Mouse (Mus musculus) G1E (cell line): Measurements from ENCODE around the gene Thap8.

ENCODE experiments used
- CTCF ChIP-seq: IDR thresholded peaks from 2 replicates; pipeline ENCODE4 v1.5.1; 2012; ENCODE audit warnings: low read depth, low read length, inconsistent platforms, mixed read lengths
- GATA2 ChIP-seq: IDR thresholded peaks from 2 replicates; pipeline ENCODE4 v1.6.1; 2012; ENCODE audit warnings: low read depth, low read length, inconsistent platforms, borderline replicate concordance
- TAL1 ChIP-seq: conservative IDR thresholded peaks from 2 replicates; pipeline ENCODE4 v1.6.1; 2012; ENCODE audit warnings: low read depth, low read length, inconsistent platforms, mixed read lengths

DNA sequence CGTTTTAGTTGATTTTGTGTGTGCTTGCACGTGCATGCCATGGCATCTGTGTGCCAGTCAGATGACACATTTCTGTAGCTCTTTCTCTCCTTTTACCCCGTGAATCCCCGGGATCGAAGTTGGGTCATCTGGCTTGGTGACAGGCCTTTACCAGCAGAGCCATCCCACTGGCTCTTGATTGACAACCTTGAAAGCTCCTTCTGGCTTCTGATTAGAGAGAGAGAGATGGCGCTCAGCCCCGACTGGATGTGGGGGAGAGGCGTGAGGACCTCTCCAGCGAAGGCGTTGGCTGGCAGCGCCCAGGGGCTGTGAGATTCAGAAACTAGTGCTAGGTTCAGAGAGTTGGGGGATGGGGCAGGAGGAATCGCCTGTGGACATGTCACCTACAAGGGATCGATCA is 13.9 kb downstream of the Thap8 start:
- TF ChIP-seq CTCF (no peak), GATA2 (no peak), TAL1 (no peak)
